Mouse (Mus musculus) Patski (cell line): ENCODE data around the gene H2-DMa. TPM values are rescaled to one million over a fixed set of nuclear protein-coding genes. Genes with fewer than 3 reads are reported as not detected.

Experiments
- ATAC-seq: fragments of 100-300 bp; one replicate; pipeline ENCODE4 v1.8.0; 2021
- CTCF ChIA-PET: fragments of 350-600 bp; sonication (Branson Sonifier 250); formaldehyde crosslinking; loops from one replicate; lab custom pipeline; 2022; ENCODE audit warnings: inconsistent platforms; lab: Charles Lee
- POLR2A ChIA-PET: fragments of 350-600 bp; sonication (Branson Sonifier 250); formaldehyde crosslinking; loops from one replicate; lab custom pipeline; 2022; ENCODE audit warnings: antibody characterized with exemption, inconsistent platforms; lab: Charles Lee
- DNase-seq: peaks from one replicate; pipeline ENCODE4 v3.0.0-alpha.2; 2011; ENCODE audit warnings: low read depth, low spot score
- H3K27me3 ChIP-seq: fragments of 371-371 bp; one replicate; pipeline ENCODE4 v1.5.1; 2021
- CTCF ChIP-seq: fragments of 100-300 bp; IDR thresholded peaks from one replicate; pipeline ENCODE4 v1.5.1; 2021
- in situ Hi-C: fragments of 300-500 bp; cut with MboI; formaldehyde crosslinking; loops from 3 replicates; pipeline ENCODE4 v1.11.1; 2018; ENCODE audit warnings: low pct_unique_long_range_greater_than_20kb, mixed read lengths
- polyA plus RNA-seq: library from polyadenylated mRNA; unstranded; gene quantifications from one replicate; pipeline ENCODE4 v1.2.3, GENCODE M21; 2021

H2-DMa gene
- polyA plus RNA-seq, 1 experiment from 2014 or later: 17.1 TPM

GRCm38 (mm10) chr17:34165033-34165730 is 45.8 kb downstream of the H2-DMa start:
- DNase-seq (no peak), ATAC-seq (no peak)
- ChIA-PET CTCF (interaction anchor here (0.6 to 10.4 kb wide), 7 partner anchors 29 to 64 kb away, joined by 3 to 115 read pairs (median 5); no protein-coding TSS in a partner anchor), POLR2A (interaction anchor here (0.7 to 1.5 kb wide), 4 partner anchors 30 to 46 kb away, joined by 4 to 5 read pairs (median 5); partner anchors contain the start of gene H2-DMa)
- in situ Hi-C loops: loop anchor here (5.0 kb wide), 2 partner anchors 63 to 88 kb away; no protein-coding TSS in a partner anchor
- peak; percentile 62 for TF ChIP-seq CTCF
- no peaks in the 10 kb centered on the region for H3K27me3 ChIP-seq

GRCm38 (mm10) chr17:34169279-34169678 is 49.9 kb downstream of the H2-DMa start:
- ChIA-PET POLR2A (no interaction called here), CTCF (interaction anchor here (0.7 to 10.4 kb wide), 13 partner anchors 10 to 180 kb away, joined by 3 to 115 read pairs (median 4); partner anchors contain the start of gene H2-Ob)
- in situ Hi-C loops: loop anchor here (5.0 kb wide), 2 partner anchors 67 to 92 kb away; no protein-coding TSS in a partner anchor
- H3K27me3 ChIP-seq: peaks cover 5% of the 10 kb centered on the region
- TF ChIP-seq CTCF: peak; percentile 85
- ATAC-seq (peak; percentile 38), DNase-seq (no peak)

GRCm38 (mm10) chr17:34170487-34170876 is 51.1 kb downstream of the H2-DMa start:
- TF ChIP-seq CTCF: no peak
- ATAC-seq: no peak
- DNase-seq: no peak
- H3K27me3 ChIP-seq: peaks cover 8% of the 10 kb centered on the region
- CTCF ChIA-PET: interaction anchor here (0.7 to 10.4 kb wide), 29 partner anchors 9 to 180 kb away, joined by 3 to 115 read pairs (median 4); partner anchors contain the start of genes H2-Ob and Tap2
- in situ Hi-C loops: no loop called here
- POLR2A ChIA-PET: interaction anchor here (0.5 to 1.5 kb wide), 5 partner anchors 33 to 92 kb away, joined by 3 to 4 read pairs (median 3); partner anchors contain the start of gene Tap2

GRCm38 (mm10) chr17:34170877-34171498 is 51.6 kb downstream of the H2-DMa start:
- in situ Hi-C loops: no loop called here
- POLR2A ChIA-PET: interaction anchor here (0.7 to 1.5 kb wide), 4 partner anchors 33 to 93 kb away, joined by 3 to 4 read pairs (median 3); partner anchors contain the start of gene Tap2
- peaks cover 8% of the 10 kb centered on the region for H3K27me3 ChIP-seq
- peak; percentile 91 for TF ChIP-seq CTCF
- CTCF ChIA-PET: interaction anchor here (0.7 to 10.4 kb wide), 24 partner anchors 8 to 179 kb away, joined by 3 to 115 read pairs (median 4); partner anchors contain the start of genes H2-Ob and Tap2
- DNase-seq (no peak), ATAC-seq (no peak)

GRCm38 (mm10) chr17:34172528-34172927 is 53.2 kb downstream of the H2-DMa start:
- in situ Hi-C loops: no loop called here
- ATAC-seq (no peak), DNase-seq (no peak)
- peaks cover 8% of the 10 kb centered on the region for H3K27me3 ChIP-seq
- CTCF ChIA-PET: interaction anchor here (1.0 to 10.4 kb wide), 5 partner anchors 10 to 177 kb away, joined by 3 to 115 read pairs (median 3); partner anchors contain the start of gene H2-Ob
- TF ChIP-seq CTCF: peak; percentile 60
- POLR2A ChIA-PET: no interaction called here

- H3K27me3 ChIP-seq: peaks cover 8% of the 10 kb centered on the region
- POLR2A ChIA-PET: no interaction called here
- no peak for ATAC-seq
- DNase-seq: no peak
- in situ Hi-C loops: no loop called here
- CTCF ChIA-PET: interaction anchor here (10.4 kb wide), 1 partner anchor 38 kb away, joined by 115 read pairs; no protein-coding TSS in a partner anchor
- TF ChIP-seq CTCF: no peak
Observed at GRCm38 (mm10) chr17:34174075-34174474, 54.7 kb downstream of the H2-DMa start.

GRCm38 (mm10) chr17:34177179-34177578 is 57.8 kb downstream of the H2-DMa start:
- in situ Hi-C loops: loop anchor here (5.0 kb wide), 1 partner anchor 70 kb away; no protein-coding TSS in a partner anchor
- ATAC-seq (no peak), DNase-seq (no peak)
- peaks cover 14% of the 10 kb centered on the region for H3K27me3 ChIP-seq
- POLR2A ChIA-PET: no interaction called here
- TF ChIP-seq CTCF: no peak
- CTCF ChIA-PET: no interaction called here

- DNase-seq (no peak), ATAC-seq (no peak)
- H3K27me3 ChIP-seq: peaks cover 9% of the 10 kb centered on the region
- TF ChIP-seq CTCF: no peak
- in situ Hi-C loops: loop anchor here (5.0 kb wide), 1 partner anchor 68 kb away; no protein-coding TSS in a partner anchor
- CTCF ChIA-PET: interaction anchor here (1.9 kb wide), 1 partner anchor 9 kb away, joined by 5 read pairs; no protein-coding TSS in a partner anchor
- POLR2A ChIA-PET: no interaction called here
Observed at GRCm38 (mm10) chr17:34179019-34179418, 59.7 kb downstream of the H2-DMa start.

GRCm38 (mm10) chr17:34179913-34180859 is 60.8 kb downstream of the H2-DMa start:
- no peak for ATAC-seq
- CTCF ChIA-PET: interaction anchor here (1.9 kb wide), 1 partner anchor 10 kb away, joined by 5 read pairs; no protein-coding TSS in a partner anchor
- in situ Hi-C loops: loop anchor here (5.0 kb wide), 1 partner anchor 67 kb away; no protein-coding TSS in a partner anchor

More at GRCm38 (mm10) chr17:34179913-34180859, 60.8 kb downstream of the H2-DMa start:
- DNase-seq: no peak
- peaks cover 6% of the 10 kb centered on the region for H3K27me3 ChIP-seq
- POLR2A ChIA-PET: no interaction called here
- TF ChIP-seq CTCF: no peak
